Mouse (Mus musculus) embryonic facial prominence, embryonic 11.5 days (tissue): ENCODE measurements around the gene Ccdc96. TPM values are rescaled to one million over a fixed set of nuclear protein-coding genes. Genes with fewer than 3 reads are reported as not detected.

Source experiments
- ATAC-seq: fragments of 200-750 bp; cut with Nextera tagmentation; replicated peaks from 2 replicates; pipeline ENCODE4 v1.8.0; 2017; ENCODE audit warnings: low read depth; ENCODE audit not compliant: insufficient number of reproducible peaks, low FRiP score, low TSS enrichment
- DNase-seq: peaks from one replicate; pipeline ENCODE4 v3.0.0-alpha.2; 2015; ENCODE audit warnings: low spot score
- H3K27ac ChIP-seq: fragments of 300-500 bp; sonication (generic); replicated peaks from 2 replicates; pipeline ENCODE4 v1.5.1; 2014; ENCODE audit warnings: mild to moderate bottlenecking, low read depth, low read length, control low read depth
- H3K27me3 ChIP-seq: fragments of 300-500 bp; sonication (generic); 2 replicates; pipeline ENCODE4 v1.6.1; 2014; ENCODE audit warnings: mild to moderate bottlenecking, low read length, moderate library complexity, mixed read lengths; ENCODE audit not compliant: control insufficient read depth, insufficient read depth
- H3K36me3 ChIP-seq: fragments of 300-500 bp; sonication (generic); replicated peaks from 2 replicates; pipeline ENCODE4 v1.6.1; 2014; ENCODE audit warnings: low read depth, mild to moderate bottlenecking, low read length, moderate library complexity, mixed read lengths; ENCODE audit not compliant: control insufficient read depth, insufficient read depth
- H3K4me1 ChIP-seq: fragments of 300-500 bp; sonication (generic); 2 replicates; pipeline ENCODE4 v1.6.1; 2014; ENCODE audit warnings: low read length, mixed read lengths; ENCODE audit not compliant: control insufficient read depth, insufficient read depth
- H3K4me2 ChIP-seq: fragments of 300-500 bp; sonication (generic); 2 replicates; pipeline ENCODE4 v1.6.1; 2014; ENCODE audit warnings: low read depth, mild to moderate bottlenecking, control low read depth, low read length, moderate library complexity
- H3K4me3 ChIP-seq: fragments of 300-500 bp; sonication (generic); 2 replicates; pipeline ENCODE4 v1.5.1; 2014; ENCODE audit warnings: low read depth, low read length, control low read depth
- H3K9ac ChIP-seq: fragments of 300-500 bp; sonication (generic); replicated peaks from 2 replicates; pipeline ENCODE4 v1.6.1; 2014; ENCODE audit warnings: mild to moderate bottlenecking, control low read depth, low read length
- H3K9me3 ChIP-seq: fragments of 300-500 bp; sonication (generic); replicated peaks from 2 replicates; pipeline ENCODE4 v1.6.1; 2016; ENCODE audit warnings: mild to moderate bottlenecking, low read length, inconsistent platforms, mixed read lengths; ENCODE audit not compliant: control insufficient read depth
- WGBS: fragments of 180-500 bp; shearing (Covaris S2); extraction: QIAGEN DNeasy Blood & Tissue Kit; methylation state at CpG from one replicate; pipeline ENCODE4 v1.1.7; 2014; 5-methylcytosine and 5-hydroxymethylcytosine counted together
- polyA plus RNA-seq: library from polyadenylated mRNA; unstranded; fragments of >200 nt; fragmentation: Nextera tagmentation; extraction: Ambion mirVana; gene quantifications from 2 replicates; pipeline ENCODE4 v1.2.1, GENCODE M21; 2014

Gene Ccdc96
- polyA plus RNA-seq, 1 experiment from 2014 or later: 1.1 TPM

DNA sequence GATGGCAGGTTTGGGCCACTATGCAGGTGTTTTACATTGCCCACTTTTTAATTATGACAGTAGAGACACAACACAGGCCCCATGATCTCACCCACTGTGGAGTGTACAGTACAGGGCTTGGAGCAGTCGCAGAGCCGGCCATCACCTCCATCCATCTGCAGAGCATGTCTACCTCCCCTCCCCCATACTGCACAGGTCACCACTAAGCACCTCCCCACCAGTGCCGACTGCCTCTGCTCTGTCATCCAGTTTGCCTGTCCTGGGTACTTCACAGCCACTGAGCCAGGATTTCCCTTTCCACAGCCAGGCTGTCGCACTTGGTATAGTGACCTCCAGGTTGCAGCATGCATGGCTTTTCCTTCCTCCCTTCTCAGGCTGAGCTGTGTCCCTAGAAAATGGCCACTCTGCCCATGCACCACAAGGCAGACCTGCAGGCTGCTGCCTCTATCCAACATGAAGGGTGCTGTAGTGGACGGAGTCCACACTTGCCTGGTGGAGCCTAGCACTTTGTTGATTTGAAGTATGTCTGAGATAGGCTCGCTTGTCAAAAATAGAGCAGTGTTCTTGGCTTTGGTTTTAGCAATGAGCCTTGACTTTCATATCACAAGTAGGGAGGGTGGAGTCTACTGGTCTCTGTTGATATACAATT is 34.6 kb upstream of the Ccdc96 start:
- Histone ChIP-seq H3K4me2 (no peak overlapping the region), H3K4me1 (no peaks in the 10 kb centered on the region), H3K36me3 (no peaks in the 10 kb centered on the region), H3K27ac (no peak overlapping the region), H3K9ac (no peak overlapping the region), H3K9me3 (no peaks in the 10 kb centered on the region), H3K4me3 (no peak overlapping the region), H3K27me3 (no peaks in the 10 kb centered on the region)
- DNase-seq (no peak), ATAC-seq (no peak)
- WGBS: 68% methylated on average over 6 of the region's 6 CpGs

DNA sequence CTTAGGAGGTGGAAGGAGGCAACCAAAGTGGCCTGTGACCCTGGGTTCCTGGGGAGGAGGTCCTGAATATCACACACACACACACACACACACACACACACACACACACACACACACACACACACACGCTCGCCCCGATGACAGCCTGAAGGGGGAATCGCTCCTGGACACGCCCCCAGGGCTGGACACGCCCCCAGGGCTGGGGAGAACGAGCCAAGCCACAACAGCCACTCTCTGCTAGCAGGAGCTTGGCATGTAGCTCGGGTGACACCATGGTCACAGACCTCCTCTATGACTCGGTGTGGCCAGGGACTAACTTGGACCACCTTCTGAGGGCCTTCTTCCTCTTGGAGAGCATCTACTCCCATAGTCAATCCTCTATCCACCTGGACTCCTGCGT is 33.3 kb upstream of the Ccdc96 start:
- H3K4me3 ChIP-seq: no peak overlapping the region
- ATAC-seq (no peak), DNase-seq (no peak)
- H3K27me3 ChIP-seq: no peaks in the 10 kb centered on the region
- WGBS: 24% methylated on average over 9 of the region's 10 CpGs
- no peaks in the 10 kb centered on the region for H3K9me3 ChIP-seq
- no peaks in the 10 kb centered on the region for H3K4me1 ChIP-seq
- H3K4me2 ChIP-seq: no peak overlapping the region
- no peak overlapping the region for H3K9ac ChIP-seq
- H3K36me3 ChIP-seq: no peaks in the 10 kb centered on the region
- no peak overlapping the region for H3K27ac ChIP-seq

DNA sequence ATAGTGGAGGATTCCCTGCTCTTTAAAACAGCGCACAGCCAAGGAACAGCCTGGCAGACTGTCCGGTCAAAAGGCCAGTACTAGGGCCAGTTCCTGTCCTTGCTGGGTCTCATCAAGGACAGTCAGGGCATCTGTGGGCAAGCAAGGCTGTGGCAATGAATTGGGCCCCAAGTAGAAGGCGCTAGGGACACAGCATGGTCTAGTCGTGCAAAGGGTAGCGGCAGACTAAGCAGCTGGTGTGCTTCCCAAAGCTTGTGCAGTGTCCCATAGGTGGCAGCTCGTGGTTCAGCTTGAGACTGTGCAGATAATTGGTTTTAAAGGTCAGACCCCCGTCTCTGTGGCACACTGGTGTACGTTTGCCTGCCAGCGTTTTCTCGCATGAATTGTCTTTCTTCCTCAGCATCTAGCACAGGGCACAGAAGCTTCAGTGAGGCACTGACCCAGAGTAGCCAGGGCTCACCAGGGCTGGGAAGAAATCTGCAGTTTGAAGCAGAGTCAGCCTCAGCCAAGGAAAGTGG is 32.5 kb upstream of the Ccdc96 start:
- no peaks in the 10 kb centered on the region for H3K4me1 ChIP-seq
- WGBS: 66% methylated on average over 10 of the region's 10 CpGs
- no peaks in the 10 kb centered on the region for H3K9me3 ChIP-seq
- H3K36me3 ChIP-seq: no peaks in the 10 kb centered on the region
- H3K4me2 ChIP-seq: no peak overlapping the region
- no peak overlapping the region for H3K4me3 ChIP-seq
- ATAC-seq (no peak), DNase-seq (no peak)
- H3K9ac ChIP-seq: no peak overlapping the region
- H3K27ac ChIP-seq: no peak overlapping the region
- H3K27me3 ChIP-seq: no peaks in the 10 kb centered on the region

DNA sequence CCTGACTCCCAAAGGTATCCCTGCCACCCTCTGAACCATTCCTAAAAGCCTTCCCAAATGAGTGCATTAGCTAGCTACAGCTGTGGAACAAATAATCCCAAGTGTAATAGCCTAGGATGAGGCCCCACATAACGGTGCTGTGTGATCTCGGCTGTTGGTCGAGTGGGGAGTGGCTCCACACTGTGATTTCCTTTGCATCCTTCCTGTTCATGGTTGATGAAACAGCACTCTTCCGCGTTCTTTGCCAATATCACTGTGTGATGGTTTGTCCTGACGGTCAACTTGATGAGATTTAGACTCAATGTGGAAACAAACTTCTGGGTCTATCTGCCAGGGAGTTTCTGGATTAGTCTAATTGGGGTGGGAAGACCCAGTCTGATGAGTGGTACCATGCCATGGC is 31.6 kb upstream of the Ccdc96 start:
- no peak for ATAC-seq
- no peak overlapping the region for H3K4me2 ChIP-seq
- DNase-seq: no peak
- no peak overlapping the region for H3K27ac ChIP-seq
- H3K27me3 ChIP-seq: no peaks in the 10 kb centered on the region
- no peak overlapping the region for H3K9ac ChIP-seq
- H3K36me3 ChIP-seq: no peaks in the 10 kb centered on the region
- H3K4me3 ChIP-seq: no peak overlapping the region
- H3K9me3 ChIP-seq: no peaks in the 10 kb centered on the region
- H3K4me1 ChIP-seq: no peaks in the 10 kb centered on the region
- 81% methylated on average over 6 of the region's 6 CpGs for WGBS

DNA sequence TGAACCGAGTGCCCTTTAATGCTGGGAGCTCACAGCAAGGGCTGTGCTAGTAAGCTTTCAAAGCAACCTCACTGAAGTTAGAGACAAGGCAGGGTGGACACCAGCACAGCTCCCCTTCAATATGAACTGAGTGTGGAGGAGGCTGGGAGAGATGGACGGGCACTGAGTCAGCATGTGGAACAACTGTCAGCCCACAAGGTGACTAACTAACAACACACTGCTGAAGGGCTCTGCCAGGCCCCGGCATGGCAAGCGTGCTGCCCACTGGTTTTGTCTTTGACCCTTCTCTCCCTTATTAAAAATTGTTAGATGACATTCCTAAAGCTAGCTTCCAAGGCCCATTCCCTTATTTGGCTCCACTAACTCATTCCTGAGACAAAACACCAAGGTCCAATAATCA is 26.7 kb upstream of the Ccdc96 start:
- no peak overlapping the region for H3K27ac ChIP-seq
- no peaks in the 10 kb centered on the region for H3K27me3 ChIP-seq
- H3K9ac ChIP-seq: no peak overlapping the region
- no peak overlapping the region for H3K4me2 ChIP-seq
- H3K4me3 ChIP-seq: no peak overlapping the region
- no peak for DNase-seq
- H3K4me1 ChIP-seq: no peaks in the 10 kb centered on the region
- no peak for ATAC-seq
- H3K9me3 ChIP-seq: no peaks in the 10 kb centered on the region
- 74% methylated on average over 4 of the region's 4 CpGs for WGBS
- H3K36me3 ChIP-seq: no peaks in the 10 kb centered on the region

DNA sequence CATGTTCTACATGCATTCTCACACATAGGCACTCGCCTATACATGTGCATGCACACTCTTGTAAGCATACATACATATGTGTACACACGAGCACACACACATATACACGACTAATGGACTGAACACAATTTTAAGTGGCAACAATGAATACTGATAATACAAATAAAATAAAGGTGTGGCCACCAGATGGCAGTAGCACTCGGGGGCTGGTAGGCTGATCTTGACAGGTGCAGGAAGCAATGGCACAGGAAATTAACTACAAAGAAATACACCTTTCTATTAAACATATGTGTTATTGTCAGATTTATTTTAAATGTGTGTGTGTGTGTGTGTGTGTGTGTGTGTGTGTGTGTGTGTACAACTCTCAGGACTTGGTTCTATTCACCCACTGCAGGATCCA is 25.5 kb upstream of the Ccdc96 start:
- no peaks in the 10 kb centered on the region for H3K4me1 ChIP-seq
- H3K4me2 ChIP-seq: no peak overlapping the region
- H3K36me3 ChIP-seq: no peaks in the 10 kb centered on the region
- H3K9me3 ChIP-seq: no peaks in the 10 kb centered on the region
- H3K27ac ChIP-seq: no peak overlapping the region
- no peak overlapping the region for H3K4me3 ChIP-seq
- no peaks in the 10 kb centered on the region for H3K27me3 ChIP-seq
- ATAC-seq: no peak
- peak; percentile 59 for DNase-seq
- no peak overlapping the region for H3K9ac ChIP-seq
- WGBS: 21% methylated on average over 4 of the region's 4 CpGs

DNA sequence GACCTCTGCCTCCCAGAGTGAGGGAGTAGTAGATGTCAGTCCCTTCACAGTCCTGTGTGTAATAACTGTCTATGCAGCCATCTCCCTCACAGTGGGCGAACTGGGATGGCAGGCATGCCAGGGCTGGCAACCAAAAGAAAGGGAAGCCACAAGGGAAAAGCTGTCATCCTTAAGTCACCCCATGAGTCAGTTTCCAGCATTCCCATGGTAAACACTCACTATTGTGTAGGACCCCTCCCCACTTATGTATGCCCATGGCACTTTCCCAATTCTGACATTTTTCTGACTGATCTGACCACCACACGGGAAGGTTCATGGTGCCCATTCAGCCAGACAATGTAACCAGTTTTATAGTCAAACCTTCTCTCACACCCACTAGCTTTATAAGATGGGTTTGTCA is 23.7 kb upstream of the Ccdc96 start:
- no peak overlapping the region for H3K27ac ChIP-seq
- no peak overlapping the region for H3K4me3 ChIP-seq
- H3K9ac ChIP-seq: no peak overlapping the region
- no peaks in the 10 kb centered on the region for H3K4me1 ChIP-seq
- H3K27me3 ChIP-seq: no peaks in the 10 kb centered on the region
- WGBS: 84% methylated on average over 2 of the region's 2 CpGs
- no peaks in the 10 kb centered on the region for H3K9me3 ChIP-seq
- H3K4me2 ChIP-seq: no peak overlapping the region
- H3K36me3 ChIP-seq: no peaks in the 10 kb centered on the region
- DNase-seq (no peak), ATAC-seq (no peak)

DNA sequence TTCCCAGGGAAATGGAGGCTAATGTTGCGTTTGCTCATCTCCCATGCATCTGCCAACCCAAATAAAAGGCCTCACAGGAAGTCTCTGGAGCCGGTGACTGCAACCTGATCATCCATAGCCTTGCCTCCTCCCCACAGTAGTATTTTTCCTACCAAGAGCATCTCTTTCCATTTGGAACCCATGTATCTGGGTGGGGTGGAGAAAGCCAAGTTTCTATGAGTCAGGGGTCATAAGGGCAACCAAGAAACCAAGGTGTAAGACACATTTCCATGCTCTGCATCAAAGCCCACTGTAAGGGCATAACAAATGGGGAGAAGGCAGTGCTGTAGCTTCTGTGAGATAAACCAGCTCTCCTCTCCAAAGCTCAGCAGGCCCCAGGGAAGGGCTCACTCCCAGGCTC is 23.2 kb upstream of the Ccdc96 start:
- Histone ChIP-seq H3K9me3 (no peaks in the 10 kb centered on the region), H3K4me1 (no peaks in the 10 kb centered on the region), H3K27ac (no peak overlapping the region), H3K9ac (no peak overlapping the region), H3K4me2 (no peak overlapping the region), H3K27me3 (no peaks in the 10 kb centered on the region), H3K36me3 (no peaks in the 10 kb centered on the region), H3K4me3 (no peak overlapping the region)
- DNase-seq: no peak
- 61% methylated on average over 2 of the region's 2 CpGs for WGBS
- ATAC-seq: no peak
